Mouse (Mus musculus): ENCODE measurements around the gene Bmp15. TPM values are rescaled to one million over a fixed set of nuclear protein-coding genes. Genes with fewer than 3 reads are reported as not detected.

Bmp15 gene
- not detected in 2 replicates for polyA plus RNA-seq (2014; fragmentation: Nextera tagmentation; extraction: Ambion mirVana)

GRCm38 (mm10) chrX:6320621-6321020 lies at the start of gene Bmp15:
TSS of gene Bmp15 (minus strand) at chrX:6320721.
- DNase-seq (ENCODE audit: low spot score) (no peak), ATAC-seq (replicated peaks; ENCODE audit: low FRiP score) (no peak)
- Histone ChIP-seq H3K9ac (ENCODE audit: low read length) (no peak within 1 kb of the TSS), H3K27ac (ENCODE audit: low read depth, low read length) (no peak within 1 kb of the TSS), H3K9me3 (ENCODE audit: control insufficient read depth, low read length) (no peaks in the 10 kb centered on the region), H3K4me1 (replicated peaks; ENCODE audit: control insufficient read depth, insufficient read depth, low read length) (no peaks in the 10 kb centered on the region), H3K36me3 (ENCODE audit: control insufficient read depth, insufficient read depth, low read length) (no peaks in the 10 kb centered on the region), H3K4me2 (ENCODE audit: low read depth, low read length, severe bottlenecking) (no peak within 1 kb of the TSS), H3K27me3 (ENCODE audit: control insufficient read depth, insufficient read depth, low read length) (no peaks in the 10 kb centered on the region), H3K4me3 (ENCODE audit: low read depth, low read length) (no peak within 1 kb of the TSS)
- 83% methylated on average over 3 of the region's 3 CpGs for WGBS

GRCm38 (mm10) chrX:6368822-6369221 lies 48.3 kb upstream of the Bmp15 start:
- Histone ChIP-seq H3K36me3 (ENCODE audit: control insufficient read depth, insufficient read depth, low read length) (no peaks in the 10 kb centered on the region), H3K4me2 (ENCODE audit: low read depth, low read length, severe bottlenecking) (no peak overlapping the region), H3K4me1 (replicated peaks; ENCODE audit: control insufficient read depth, insufficient read depth, low read length) (no peaks in the 10 kb centered on the region), H3K4me3 (ENCODE audit: low read depth, low read length) (no peak overlapping the region), H3K27me3 (ENCODE audit: control insufficient read depth, insufficient read depth, low read length) (no peaks in the 10 kb centered on the region), H3K9me3 (ENCODE audit: control insufficient read depth, low read length) (no peaks in the 10 kb centered on the region), H3K27ac (ENCODE audit: low read depth, low read length) (no peak overlapping the region), H3K9ac (ENCODE audit: low read length) (no peak overlapping the region)
- 96% methylated on average over 1 of the region's 1 CpGs for WGBS
- DNase-seq (ENCODE audit: low spot score) (no peak), ATAC-seq (replicated peaks; ENCODE audit: low FRiP score) (no peak)

GRCm38 (mm10) chrX:6357503-6358114 lies 37.1 kb upstream of the Bmp15 start:
- no peak for ATAC-seq (replicated peaks; ENCODE audit: low FRiP score)
- no peak overlapping the region for H3K4me3 ChIP-seq (ENCODE audit: low read depth, low read length)
- no peaks in the 10 kb centered on the region for H3K27me3 ChIP-seq (ENCODE audit: control insufficient read depth, insufficient read depth, low read length)
- DNase-seq (ENCODE audit: low spot score), result no peak
- H3K4me1 ChIP-seq (replicated peaks; ENCODE audit: control insufficient read depth, insufficient read depth, low read length), result no peaks in the 10 kb centered on the region
- WGBS, result 70% methylated on average over 6 of the region's 6 CpGs
- no peaks in the 10 kb centered on the region for H3K36me3 ChIP-seq (ENCODE audit: control insufficient read depth, insufficient read depth, low read length)
- H3K4me2 ChIP-seq (ENCODE audit: low read depth, low read length, severe bottlenecking), result no peak overlapping the region
- no peaks in the 10 kb centered on the region for H3K9me3 ChIP-seq (ENCODE audit: control insufficient read depth, low read length)
- no peak overlapping the region for H3K27ac ChIP-seq (ENCODE audit: low read depth, low read length)
- no peak overlapping the region for H3K9ac ChIP-seq (ENCODE audit: low read length)

- Histone ChIP-seq H3K4me3 (ENCODE audit: low read depth, low read length) (no peak overlapping the region), H3K4me1 (replicated peaks; ENCODE audit: control insufficient read depth, insufficient read depth, low read length) (no peaks in the 10 kb centered on the region), H3K27ac (ENCODE audit: low read depth, low read length) (no peak overlapping the region), H3K4me2 (ENCODE audit: low read depth, low read length, severe bottlenecking) (no peak overlapping the region), H3K27me3 (ENCODE audit: control insufficient read depth, insufficient read depth, low read length) (no peaks in the 10 kb centered on the region), H3K9me3 (ENCODE audit: control insufficient read depth, low read length) (no peaks in the 10 kb centered on the region), H3K36me3 (ENCODE audit: control insufficient read depth, insufficient read depth, low read length) (no peaks in the 10 kb centered on the region), H3K9ac (ENCODE audit: low read length) (no peak overlapping the region)
- DNase-seq (ENCODE audit: low spot score) (no peak), ATAC-seq (replicated peaks; ENCODE audit: low FRiP score) (no peak)
- 84% methylated on average over 3 of the region's 3 CpGs for WGBS
Observed at GRCm38 (mm10) chrX:6356876-6357275, 36.4 kb upstream of the Bmp15 start.

- Histone ChIP-seq H3K36me3 (ENCODE audit: control insufficient read depth, insufficient read depth, low read length) (no peaks in the 10 kb centered on the region), H3K4me3 (ENCODE audit: low read depth, low read length) (no peak overlapping the region), H3K4me2 (ENCODE audit: low read depth, low read length, severe bottlenecking) (no peak overlapping the region), H3K4me1 (replicated peaks; ENCODE audit: control insufficient read depth, insufficient read depth, low read length) (no peaks in the 10 kb centered on the region), H3K27me3 (ENCODE audit: control insufficient read depth, insufficient read depth, low read length) (no peaks in the 10 kb centered on the region), H3K9me3 (ENCODE audit: control insufficient read depth, low read length) (no peaks in the 10 kb centered on the region), H3K27ac (ENCODE audit: low read depth, low read length) (no peak overlapping the region), H3K9ac (ENCODE audit: low read length) (no peak overlapping the region)
- no CpG with 5 or more reads among the region's 1 CpGs for WGBS
- no peak for ATAC-seq (replicated peaks; ENCODE audit: low FRiP score)
- no peak for DNase-seq (ENCODE audit: low spot score)
Observed at GRCm38 (mm10) chrX:6345273-6345959, 24.9 kb upstream of the Bmp15 start.

GRCm38 (mm10) chrX:6324056-6324455 lies 3.5 kb upstream of the Bmp15 start:
- Histone ChIP-seq H3K4me3 (ENCODE audit: low read depth, low read length) (no peak overlapping the region), H3K36me3 (ENCODE audit: control insufficient read depth, insufficient read depth, low read length) (no peaks in the 10 kb centered on the region), H3K27me3 (ENCODE audit: control insufficient read depth, insufficient read depth, low read length) (no peaks in the 10 kb centered on the region), H3K4me2 (ENCODE audit: low read depth, low read length, severe bottlenecking) (no peak overlapping the region), H3K4me1 (replicated peaks; ENCODE audit: control insufficient read depth, insufficient read depth, low read length) (no peaks in the 10 kb centered on the region), H3K9me3 (ENCODE audit: control insufficient read depth, low read length) (no peaks in the 10 kb centered on the region), H3K27ac (ENCODE audit: low read depth, low read length) (no peak overlapping the region), H3K9ac (ENCODE audit: low read length) (no peak overlapping the region)
- DNase-seq (ENCODE audit: low spot score), result no peak
- 50% methylated on average over 1 of the region's 1 CpGs for WGBS
- no peak for ATAC-seq (replicated peaks; ENCODE audit: low FRiP score)

- 82% methylated on average over 1 of the region's 1 CpGs for WGBS
- Histone ChIP-seq H3K9me3 (ENCODE audit: control insufficient read depth, low read length) (no peaks in the 10 kb centered on the region), H3K36me3 (ENCODE audit: control insufficient read depth, insufficient read depth, low read length) (no peaks in the 10 kb centered on the region), H3K27me3 (ENCODE audit: control insufficient read depth, insufficient read depth, low read length) (no peaks in the 10 kb centered on the region), H3K9ac (ENCODE audit: low read length) (no peak overlapping the region), H3K27ac (ENCODE audit: low read depth, low read length) (no peak overlapping the region), H3K4me3 (ENCODE audit: low read depth, low read length) (no peak overlapping the region), H3K4me1 (replicated peaks; ENCODE audit: control insufficient read depth, insufficient read depth, low read length) (no peaks in the 10 kb centered on the region), H3K4me2 (ENCODE audit: low read depth, low read length, severe bottlenecking) (no peak overlapping the region)
- ATAC-seq (replicated peaks; ENCODE audit: low FRiP score) (no peak), DNase-seq (ENCODE audit: low spot score) (no peak)
Observed at GRCm38 (mm10) chrX:6317747-6318146, 2.8 kb downstream of the Bmp15 start.
